27 mouse cellular contexts compared by ENCODE assay signal in genomic region chr12:61923331-61923730, GRCm38 (mm10).
DNase-seq lines count a peak whose midpoint lies in the region; ATAC-seq lines count a peak whose summit lies in the region.
"Had no signal": no experiment of that assay in that cellular context is flagged by ENCODE, and none has a peak within 500 bp of the region (broad histone marks: within the 10 kb centered on the region; RNA-seq: fewer than 3 reads in every experiment).

No protein-coding gene starts in this region.

- peak; percentile 57; the same call in 1 of the 2 replicates for ATAC-seq in forebrain, embryonic 12.5 days (ENCODE audit: low FRiP score)
- ATAC-seq in midbrain, embryonic 13.5 days, result peak; percentile 68
- ATAC-seq in forebrain, embryonic 14.5 days, result peak; percentile 63; the same call in 1 of the 2 replicates
- ATAC-seq in megakaryocyte progenitor cell, adult 5-6 weeks (replicated peaks; ENCODE audit: poor library complexity), result no peak
- ATAC-seq: CD4-positive, CD25-positive, alpha-beta regulatory T cell, adult 4 months; intestine, postnatal 0 days had no signal

- H3K9me3 ChIP-seq in forebrain, embryonic 12.5 days, result no peaks in the 10 kb centered on the region
- H3K9me3 ChIP-seq in forebrain, embryonic 10.5 days, result no peaks in the 10 kb centered on the region
- no peaks in the 10 kb centered on the region for H3K9me3 ChIP-seq in midbrain, embryonic 13.5 days
- H3K9me3 ChIP-seq in midbrain, embryonic 10.5 days (replicated peaks), result no peaks in the 10 kb centered on the region
- H3K9me3 ChIP-seq in forebrain, embryonic 14.5 days (replicated peaks; ENCODE audit: control insufficient read depth, low read length), result no peaks in the 10 kb centered on the region
- H3K9me3 ChIP-seq: embryonic facial prominence, embryonic 12.5 days; heart, embryonic 13.5 days; limb, embryonic 12.5 days; liver, embryonic 15.5 days; neural tube, embryonic 13.5 days had no signal

- no peak overlapping the region for H3K4me3 ChIP-seq in forebrain, embryonic 12.5 days (replicated peaks)
- H3K4me3 ChIP-seq in forebrain, embryonic 10.5 days, result no peak overlapping the region
- no peak overlapping the region for H3K4me3 ChIP-seq in midbrain, embryonic 13.5 days (replicated peaks)
- no peak overlapping the region for H3K4me3 ChIP-seq in midbrain, embryonic 10.5 days
- no peak overlapping the region for H3K4me3 ChIP-seq in forebrain, embryonic 14.5 days (ENCODE audit: low read depth, low read length)
- H3K4me3 ChIP-seq: embryonic facial prominence, embryonic 12.5 days; heart, embryonic 13.5 days; limb, embryonic 12.5 days; liver, embryonic 15.5 days; neural tube, embryonic 13.5 days had no signal

- no peak overlapping the region for H3K27ac ChIP-seq in forebrain, embryonic 12.5 days
- H3K27ac ChIP-seq in forebrain, embryonic 10.5 days, result no peak overlapping the region
- H3K27ac ChIP-seq in midbrain, embryonic 13.5 days, result no peak overlapping the region
- H3K27ac ChIP-seq in midbrain, embryonic 10.5 days (replicated peaks), result no peak overlapping the region
- no peak overlapping the region for H3K27ac ChIP-seq in forebrain, embryonic 14.5 days (ENCODE audit: low read depth, low read length)
- H3K27ac ChIP-seq: embryonic facial prominence, embryonic 12.5 days; heart, embryonic 13.5 days; limb, embryonic 12.5 days; liver, embryonic 15.5 days; neural tube, embryonic 13.5 days; stomach, postnatal 0 days had no signal

- no peak overlapping the region for H3K4me2 ChIP-seq in forebrain, embryonic 12.5 days
- no peak overlapping the region for H3K4me2 ChIP-seq in midbrain, embryonic 13.5 days (replicated peaks)
- H3K4me2 ChIP-seq in forebrain, embryonic 14.5 days (ENCODE audit: low read length), result no peak overlapping the region
- H3K4me2 ChIP-seq: embryonic facial prominence, embryonic 12.5 days; heart, embryonic 13.5 days; limb, embryonic 12.5 days; liver, embryonic 15.5 days; lung, embryonic 14.5 days; neural tube, embryonic 13.5 days had no signal

- H3K9ac ChIP-seq in forebrain, embryonic 12.5 days, result no peak overlapping the region
- no peak overlapping the region for H3K9ac ChIP-seq in midbrain, embryonic 13.5 days (replicated peaks)
- no peak overlapping the region for H3K9ac ChIP-seq in forebrain, embryonic 14.5 days (ENCODE audit: low read length)
- H3K9ac ChIP-seq: embryonic facial prominence, embryonic 12.5 days; heart, embryonic 13.5 days; limb, embryonic 12.5 days; liver, embryonic 15.5 days; lung, embryonic 14.5 days; neural tube, embryonic 13.5 days had no signal

- DNase-seq in forebrain, embryonic 10.5 days (ENCODE audit: extremely low spot score, low spot score), result no peak
- no peak for DNase-seq in midbrain, embryonic 10.5 days (ENCODE audit: low spot score)
- DNase-seq in forebrain, embryonic 14.5 days (ENCODE audit: low spot score), result peak; percentile 53
- peak; percentile 5 for DNase-seq in mesoderm, embryonic 11.5 days (ENCODE audit: low read depth, low spot score)
- DNase-seq: adrenal gland, postnatal 36 days; cerebellum, adult 9-10 months; gastrocnemius, postnatal 10 days; heart, postnatal 10 days; kidney, adult 9 months; kidney, postnatal 14 days; layer of hippocampus, adult 9-11 months; lung, embryonic 14.5 days; lung, postnatal 14 days; right cerebral cortex, postnatal 4 days; thymus, adult 18-20 months; thymus, postnatal 25 days had no signal

- H3K36me3 ChIP-seq in forebrain, embryonic 12.5 days (replicated peaks), result no peaks in the 10 kb centered on the region
- H3K36me3 ChIP-seq in forebrain, embryonic 10.5 days (replicated peaks), result no peaks in the 10 kb centered on the region
- H3K36me3 ChIP-seq in midbrain, embryonic 13.5 days, result no peaks in the 10 kb centered on the region
- no peaks in the 10 kb centered on the region for H3K36me3 ChIP-seq in midbrain, embryonic 10.5 days
- H3K36me3 ChIP-seq in forebrain, embryonic 14.5 days (ENCODE audit: control insufficient read depth, insufficient read depth, low read length), result no peaks in the 10 kb centered on the region
- H3K36me3 ChIP-seq: embryonic facial prominence, embryonic 12.5 days; heart, embryonic 13.5 days; limb, embryonic 12.5 days; liver, embryonic 15.5 days; neural tube, embryonic 13.5 days had no signal

- H3K4me1 ChIP-seq in forebrain, embryonic 12.5 days, result no peaks in the 10 kb centered on the region
- H3K4me1 ChIP-seq in forebrain, embryonic 10.5 days, result no peaks in the 10 kb centered on the region
- H3K4me1 ChIP-seq in midbrain, embryonic 13.5 days (replicated peaks), result no peaks in the 10 kb centered on the region
- no peaks in the 10 kb centered on the region for H3K4me1 ChIP-seq in midbrain, embryonic 10.5 days
- no peaks in the 10 kb centered on the region for H3K4me1 ChIP-seq in forebrain, embryonic 14.5 days (ENCODE audit: control insufficient read depth, insufficient read depth, low read length)
- H3K4me1 ChIP-seq: embryonic facial prominence, embryonic 12.5 days; heart, embryonic 13.5 days; limb, embryonic 12.5 days; liver, embryonic 15.5 days; neural tube, embryonic 13.5 days had no signal

- no peaks in the 10 kb centered on the region for H3K27me3 ChIP-seq in forebrain, embryonic 12.5 days
- H3K27me3 ChIP-seq in forebrain, embryonic 10.5 days (ENCODE audit: poor library complexity, severe bottlenecking), result no peaks in the 10 kb centered on the region
- H3K27me3 ChIP-seq in midbrain, embryonic 13.5 days, result no peaks in the 10 kb centered on the region
- H3K27me3 ChIP-seq in midbrain, embryonic 10.5 days (ENCODE audit: low read depth, poor library complexity, severe bottlenecking), result no peaks in the 10 kb centered on the region
- H3K27me3 ChIP-seq in forebrain, embryonic 14.5 days (replicated peaks; ENCODE audit: control insufficient read depth, insufficient read depth, low read length), result no peaks in the 10 kb centered on the region
- H3K27me3 ChIP-seq: embryonic facial prominence, embryonic 12.5 days; heart, embryonic 13.5 days; limb, embryonic 12.5 days; liver, embryonic 15.5 days; neural tube, embryonic 13.5 days had no signal

- WGBS in forebrain, embryonic 12.5 days, result 0% methylated on average over 1 of the region's 1 CpGs
- 2% methylated on average over 1 of the region's 1 CpGs for WGBS in forebrain, embryonic 10.5 days
- WGBS in midbrain, embryonic 13.5 days, result 2% methylated on average over 1 of the region's 1 CpGs
- WGBS in midbrain, embryonic 10.5 days, result 0% methylated on average over 1 of the region's 1 CpGs
- 0% methylated on average over 1 of the region's 1 CpGs for WGBS in forebrain, embryonic 14.5 days

Comparison
In these comparisons a context has a peak if more than half of its experiments do, and no peak if none do; other contexts are left out.
1. DNase-seq: peak in forebrain, embryonic 14.5 days (single experiment) and mesoderm, embryonic 11.5 days (single experiment); none in forebrain, embryonic 10.5 days (single experiment) and midbrain, embryonic 10.5 days (single experiment).